Mouse (Mus musculus) B cell, adult 2 months (primary cell): Measurements from ENCODE around the gene Fam76a.
"Not testable (repeated sequence)": the region's sequence is repeated elsewhere in the genome, so short reads cannot be mapped to it uniquely, and the experiment has no call there.

Experiments used
- DNase-seq, 2 experiments: peaks; one replicate each; pipeline ENCODE4 v3.0.0; 2022

Fam76a gene

DNA sequence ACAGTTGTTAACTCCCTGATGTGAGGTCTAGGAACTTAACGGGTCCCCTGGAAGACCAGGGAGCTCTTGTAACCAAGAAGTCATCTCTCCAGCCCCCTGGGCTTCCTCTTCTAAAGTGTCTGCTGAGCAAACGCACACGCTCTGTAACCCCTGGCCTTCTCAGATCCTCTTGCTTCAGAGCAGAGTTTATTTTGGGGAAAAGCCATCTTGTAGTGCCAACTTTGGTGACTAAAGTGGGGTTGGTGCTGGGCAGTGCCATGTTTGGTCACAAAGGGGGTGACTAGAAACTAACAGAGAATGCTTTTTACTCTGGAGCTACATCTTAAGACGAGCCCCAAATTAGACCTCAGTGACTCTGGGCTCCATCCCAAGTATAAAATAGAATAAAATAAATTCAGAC, 22.4 kb upstream of the Fam76a start:
- no peak for DNase-seq

DNA sequence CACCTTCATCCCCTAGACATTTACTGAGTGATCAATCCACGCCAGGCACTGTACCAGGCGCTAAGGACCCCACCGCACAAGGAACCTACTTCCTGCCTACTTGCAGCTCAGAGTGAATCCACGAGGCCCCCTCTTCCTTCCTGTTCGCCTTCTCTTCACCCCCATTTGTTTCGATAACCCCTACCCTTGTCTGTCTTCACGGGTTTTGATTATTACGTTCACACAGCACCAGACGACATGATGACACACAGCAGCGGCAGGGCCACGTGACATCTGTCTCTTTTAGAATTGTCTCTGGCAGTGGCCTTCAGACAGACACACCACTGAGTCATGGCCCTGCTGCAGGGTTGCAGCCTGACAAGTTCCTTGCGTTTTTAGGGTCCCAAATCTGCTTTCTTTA, 21.7 kb upstream of the Fam76a start:
- no peak for DNase-seq

DNA sequence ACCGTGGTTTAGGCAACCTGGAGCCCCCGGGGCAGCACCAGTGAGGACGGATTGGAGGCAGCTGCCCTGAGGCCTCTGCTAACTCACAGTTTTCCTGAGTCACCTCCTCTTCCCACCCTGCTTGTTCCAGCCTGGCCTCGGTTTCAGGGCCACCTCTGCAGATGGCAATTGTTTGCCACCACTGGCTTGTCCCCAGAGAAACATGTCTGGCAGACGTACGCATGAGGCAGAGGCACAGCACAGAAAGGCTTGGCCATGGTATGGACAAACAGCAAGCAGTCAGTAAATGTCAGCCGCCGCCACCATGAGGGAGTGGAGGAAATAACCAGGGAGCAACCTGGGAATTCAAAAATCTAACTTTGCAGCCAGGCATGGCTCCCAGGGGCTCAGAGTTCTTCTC, 20.7 kb upstream of the Fam76a start:
- no peak for DNase-seq

DNA sequence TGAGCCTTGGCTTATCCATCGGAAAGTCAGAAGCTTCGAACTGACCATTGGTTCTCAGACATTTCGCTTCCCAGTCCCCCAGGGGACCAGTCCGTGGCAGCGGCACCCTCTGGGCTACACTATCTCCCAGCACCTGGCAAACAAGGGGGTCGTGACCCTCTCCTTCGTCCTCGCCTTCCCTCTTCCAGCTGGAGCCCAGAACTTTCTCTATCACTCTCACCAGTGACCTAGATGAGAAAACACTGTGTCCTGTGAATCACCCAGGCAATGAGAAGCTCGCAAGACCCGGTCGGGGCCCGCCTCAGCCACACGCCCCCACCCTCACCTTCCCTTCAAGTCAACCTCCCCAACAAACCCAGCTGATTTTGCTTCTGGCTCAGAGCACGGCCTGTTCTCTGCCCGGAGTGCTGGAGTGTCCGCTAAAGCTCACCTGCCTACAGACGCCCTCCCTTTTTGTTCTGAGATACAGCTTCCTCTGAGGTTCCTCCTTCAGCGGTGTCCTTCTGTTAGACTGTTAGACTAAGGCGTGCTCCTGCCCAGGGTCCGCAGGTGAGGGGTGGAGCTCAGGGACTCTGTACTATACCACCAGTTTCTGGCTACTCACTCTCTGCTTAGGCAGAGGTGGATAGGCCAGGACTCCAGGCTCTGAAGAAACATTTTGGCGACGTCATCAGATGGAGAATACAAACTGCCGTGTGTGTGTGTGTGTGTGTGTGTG, 18.8 kb upstream of the Fam76a start:
- DNase-seq, result no peak

DNA sequence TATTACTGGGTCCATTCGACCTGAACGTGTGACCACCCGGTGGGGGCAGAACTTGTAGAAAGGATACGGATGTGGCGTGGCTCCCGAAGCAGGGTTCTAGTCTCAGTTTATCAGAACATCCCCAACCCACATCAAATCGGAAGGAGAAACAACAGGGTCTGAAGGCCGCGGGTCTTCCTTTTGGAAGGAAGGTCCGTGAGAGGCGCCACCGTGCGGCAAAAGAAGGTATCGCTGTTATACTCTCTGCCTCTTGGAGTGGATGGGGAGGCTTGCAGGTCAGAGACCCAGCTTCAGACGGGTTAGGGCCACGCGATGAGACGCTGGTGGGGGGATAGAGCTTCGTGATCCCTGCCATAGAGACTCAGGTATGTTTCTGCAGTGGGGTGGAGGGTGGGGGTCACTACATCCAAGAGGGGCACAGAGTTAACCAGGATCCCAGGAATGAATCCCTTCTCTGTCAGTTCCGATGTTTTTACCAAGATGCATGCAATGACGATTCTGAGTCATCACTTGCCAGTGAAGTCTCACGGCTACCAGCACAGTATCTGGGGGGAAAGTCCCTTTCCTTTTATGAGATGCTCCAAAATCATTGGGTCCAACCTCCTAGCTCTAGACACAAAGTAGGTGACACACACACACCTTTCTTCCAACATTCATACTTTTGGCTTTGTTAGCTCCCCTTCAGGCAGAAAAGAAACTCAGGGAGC, 17.2 kb upstream of the Fam76a start:
- DNase-seq, result peak; percentile 82 to 85

DNA sequence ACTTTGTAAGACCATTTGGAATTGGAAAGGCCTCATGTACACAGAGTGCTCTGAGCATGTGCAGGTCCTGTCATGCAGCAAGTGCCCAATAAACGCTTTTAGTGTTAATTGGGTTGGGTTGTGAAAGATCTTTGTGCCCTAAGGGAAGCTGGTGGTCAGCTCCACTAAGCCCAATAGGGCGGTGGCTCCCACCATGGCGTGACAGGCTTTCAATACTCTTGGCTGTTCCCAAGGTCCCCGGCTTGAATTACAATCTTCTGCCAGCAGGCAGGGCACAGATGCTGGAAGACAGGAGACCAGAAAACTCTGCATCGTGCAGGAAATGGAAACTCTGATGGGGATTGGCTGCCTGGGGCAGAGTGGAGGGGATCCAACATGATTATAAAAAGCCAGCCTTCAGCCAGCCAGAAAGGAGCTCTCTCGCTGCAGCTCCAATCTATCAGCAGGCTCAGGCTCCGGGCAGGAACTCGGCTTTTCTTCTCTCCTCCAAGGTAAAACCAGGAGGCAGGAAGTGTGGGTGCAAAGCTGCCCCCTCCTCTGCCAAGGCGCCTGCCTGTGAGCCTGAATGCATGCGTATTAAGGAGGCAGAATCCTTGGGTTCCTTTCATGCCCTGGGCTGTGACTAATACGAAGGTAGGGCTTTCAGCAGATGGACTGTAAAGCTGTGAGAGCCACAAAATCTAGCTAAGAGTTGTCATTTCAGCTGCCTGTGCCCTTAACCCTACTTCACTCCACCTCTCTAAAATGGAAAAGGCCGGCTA, 16.0 kb upstream of the Fam76a start:
- DNase-seq, result no peak

DNA sequence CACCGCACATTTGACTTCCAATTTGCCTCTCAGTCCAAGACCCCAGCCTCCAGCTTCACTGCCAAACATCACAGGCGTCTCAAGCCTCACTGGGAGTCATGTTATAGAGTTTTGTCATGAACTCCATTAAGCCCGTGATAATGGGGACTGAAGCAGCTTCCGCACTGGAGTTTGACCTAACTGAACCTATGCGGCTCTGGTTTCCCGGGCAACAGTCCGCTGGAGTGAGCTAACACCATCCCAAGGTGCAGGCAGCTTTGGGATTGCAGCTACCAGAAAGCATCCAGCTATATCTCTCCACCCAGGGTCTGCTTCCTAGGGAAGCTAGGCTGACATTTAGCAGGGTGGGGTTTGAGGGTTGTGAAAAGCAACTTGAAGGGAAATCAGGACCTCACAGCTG, 12.3 kb upstream of the Fam76a start:
- DNase-seq, result no peak

DNA sequence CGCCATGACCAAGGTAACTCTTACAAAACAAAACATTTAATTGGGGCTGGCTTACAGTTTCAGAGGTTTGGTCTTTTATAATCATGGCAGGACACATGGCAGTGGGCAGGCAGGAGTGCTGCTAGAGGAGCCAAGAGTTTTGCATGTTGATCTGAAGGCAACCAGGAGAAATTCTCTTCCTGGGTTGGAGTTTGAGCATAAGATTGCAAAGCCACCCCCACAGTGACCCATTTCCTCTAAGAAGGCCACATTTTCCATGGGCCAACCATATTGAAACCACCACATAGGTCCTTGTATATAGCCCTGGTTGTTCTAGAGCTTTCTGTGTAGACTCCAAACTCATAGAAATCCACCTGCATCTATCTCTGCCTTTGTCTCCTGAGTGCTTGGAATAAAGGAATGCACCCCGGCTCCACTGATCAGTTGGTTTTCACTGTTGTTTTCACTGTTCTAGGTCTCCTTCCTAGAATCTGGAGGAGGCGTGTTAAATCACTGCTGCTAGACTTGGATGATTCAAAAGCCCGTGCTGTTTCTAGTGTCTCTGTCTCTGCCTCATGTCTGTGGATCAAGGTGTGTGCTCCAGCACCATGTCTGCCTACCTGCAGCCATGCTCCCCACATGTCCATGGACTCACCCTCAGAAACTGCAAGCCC, 10.5 kb upstream of the Fam76a start:
- no peak for DNase-seq

DNA sequence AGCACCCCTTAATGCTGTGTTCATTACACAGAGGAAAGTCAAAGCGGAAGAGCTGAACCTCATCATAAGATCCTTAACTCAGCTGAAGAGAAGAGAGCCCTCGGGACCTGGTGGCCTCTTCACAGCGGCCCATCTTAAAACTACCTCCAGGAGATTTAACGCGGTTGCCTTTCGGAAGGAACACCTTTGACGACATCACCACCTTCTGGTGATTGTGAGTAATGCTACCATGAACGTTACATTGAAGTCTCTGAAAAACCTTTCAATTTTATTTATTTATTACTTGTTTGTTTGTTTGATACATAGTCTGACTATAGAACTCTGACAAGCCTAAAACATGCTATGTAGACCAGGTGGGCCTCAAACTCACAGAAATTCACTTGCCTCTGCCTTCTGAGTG, 8.4 kb upstream of the Fam76a start:
- peak; percentile 75 to 78 for DNase-seq

DNA sequence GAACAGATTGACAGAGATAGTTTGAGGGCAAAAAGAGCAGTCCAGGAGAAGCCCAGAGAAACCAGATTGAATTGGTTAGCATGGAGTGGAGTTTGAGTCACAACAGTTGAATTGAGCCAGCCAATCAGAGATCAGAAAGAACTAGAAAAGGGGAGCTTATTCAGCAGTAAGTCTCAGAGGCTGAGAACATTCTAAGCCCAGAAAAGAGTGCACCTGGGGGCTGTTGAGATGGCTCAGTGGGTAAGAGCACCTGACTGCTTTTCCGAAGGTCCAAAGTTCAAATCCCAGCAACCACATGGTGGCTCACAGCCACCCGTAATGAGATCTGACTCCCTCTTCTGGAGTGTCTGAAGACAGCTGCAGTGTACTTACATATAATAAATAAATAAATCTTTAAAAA, 4.2 kb upstream of the Fam76a start:
- DNase-seq, result not testable (repeated sequence)

DNA sequence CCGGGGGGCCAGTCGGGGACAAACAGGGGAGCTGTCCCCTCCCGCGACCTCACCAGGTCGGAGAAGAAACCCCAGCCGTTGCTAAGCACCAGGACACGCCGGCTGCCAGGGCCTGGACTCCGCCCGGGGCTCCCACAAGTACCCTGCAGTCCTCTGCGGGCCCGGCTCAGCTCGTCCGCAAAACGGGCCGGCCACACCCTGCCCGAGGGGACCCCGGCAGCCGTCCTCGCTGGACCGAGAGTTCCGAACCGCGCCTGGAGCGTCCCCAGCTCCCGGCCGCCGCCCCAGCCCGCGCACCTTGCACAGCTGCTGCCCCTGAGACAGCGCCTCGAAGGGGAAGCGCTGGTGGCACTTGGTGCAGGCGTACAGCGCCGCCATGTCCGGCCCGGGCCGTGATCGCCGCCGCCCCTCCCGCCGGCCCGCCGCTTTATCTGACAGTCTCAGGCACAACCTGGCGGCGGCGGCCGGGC, 262 bp downstream of the Fam76a start:
- no peak for DNase-seq

DNA sequence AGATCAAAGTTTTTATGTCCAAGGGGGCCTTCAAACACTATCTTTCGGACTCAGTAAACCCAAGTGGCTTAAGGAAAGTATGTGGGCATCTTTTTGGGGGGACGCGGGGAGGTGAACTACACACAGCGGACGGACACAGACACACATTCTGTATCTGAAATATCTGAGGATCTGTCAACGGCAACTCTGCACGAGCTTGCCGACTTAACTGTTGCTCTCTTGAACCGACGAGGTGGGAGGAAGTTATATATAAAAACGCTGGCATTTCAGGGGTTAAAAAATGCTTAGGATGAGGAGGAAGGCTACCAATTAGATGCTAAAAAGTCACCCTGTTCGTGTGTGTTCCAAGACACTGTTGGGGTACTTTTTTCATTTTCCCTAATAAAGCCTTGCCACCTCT, 870 bp downstream of the Fam76a start:
- DNase-seq, result no peak

DNA sequence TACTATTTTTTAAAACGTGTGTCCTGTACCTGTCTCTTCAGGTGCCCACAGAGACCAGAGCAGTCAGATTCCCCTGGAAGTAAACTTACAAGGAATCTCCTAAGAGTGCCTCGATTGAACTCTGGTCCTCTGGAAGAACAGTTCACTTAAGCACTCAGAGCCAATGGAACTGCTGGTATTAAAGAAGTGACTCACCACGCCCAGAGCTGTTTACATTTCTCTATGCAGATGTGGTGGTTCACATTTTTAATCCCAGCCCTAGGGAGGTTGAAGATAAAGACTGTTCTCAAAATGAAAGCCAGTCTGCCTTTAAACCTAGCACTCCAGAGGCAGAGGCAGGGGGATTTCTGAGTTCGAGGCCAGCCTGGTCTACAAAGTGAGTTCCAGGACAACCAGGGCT, 2.2 kb downstream of the Fam76a start:
- DNase-seq, result no peak

DNA sequence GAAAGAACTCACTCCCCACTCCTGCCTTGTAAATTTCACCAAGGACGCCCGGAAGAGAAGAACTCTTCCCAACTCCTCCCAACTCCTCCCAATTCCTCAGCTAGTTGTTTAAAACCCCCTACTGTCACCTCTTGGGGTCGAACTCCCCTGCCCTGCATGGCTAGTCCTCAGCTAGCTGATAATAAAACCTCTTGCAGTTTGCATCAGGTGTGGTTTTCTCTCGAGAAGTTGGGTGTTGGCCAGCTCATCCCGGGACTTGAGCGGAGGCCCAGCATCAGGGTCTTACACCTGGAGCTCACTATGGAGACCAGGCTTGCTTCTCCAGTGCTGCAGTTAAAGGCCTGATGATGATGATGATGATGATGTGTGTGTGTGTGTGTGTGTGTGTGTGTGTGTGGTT, 3.9 kb downstream of the Fam76a start:
- DNase-seq, result not testable (repeated sequence)

DNA sequence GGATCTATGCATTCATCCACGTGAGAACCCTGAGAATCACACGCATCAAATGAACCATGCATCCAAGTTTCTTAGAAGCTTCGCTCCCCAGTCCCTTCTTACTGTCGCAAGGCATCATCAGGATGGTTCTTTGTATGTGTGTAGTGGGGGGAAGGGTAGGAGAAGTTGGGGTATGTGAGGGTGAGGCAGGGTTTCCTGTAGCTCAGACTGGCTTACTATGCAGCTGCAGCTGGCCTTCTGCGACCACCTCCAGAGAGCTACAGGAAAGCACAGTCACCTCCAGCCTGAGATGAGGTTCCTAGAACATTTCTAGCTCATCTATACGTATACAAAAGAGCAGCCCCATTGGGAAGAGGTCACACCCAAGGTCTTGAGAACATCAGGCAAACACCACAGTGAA, 10.2 kb downstream of the Fam76a start:
- DNase-seq, result no peak

DNA sequence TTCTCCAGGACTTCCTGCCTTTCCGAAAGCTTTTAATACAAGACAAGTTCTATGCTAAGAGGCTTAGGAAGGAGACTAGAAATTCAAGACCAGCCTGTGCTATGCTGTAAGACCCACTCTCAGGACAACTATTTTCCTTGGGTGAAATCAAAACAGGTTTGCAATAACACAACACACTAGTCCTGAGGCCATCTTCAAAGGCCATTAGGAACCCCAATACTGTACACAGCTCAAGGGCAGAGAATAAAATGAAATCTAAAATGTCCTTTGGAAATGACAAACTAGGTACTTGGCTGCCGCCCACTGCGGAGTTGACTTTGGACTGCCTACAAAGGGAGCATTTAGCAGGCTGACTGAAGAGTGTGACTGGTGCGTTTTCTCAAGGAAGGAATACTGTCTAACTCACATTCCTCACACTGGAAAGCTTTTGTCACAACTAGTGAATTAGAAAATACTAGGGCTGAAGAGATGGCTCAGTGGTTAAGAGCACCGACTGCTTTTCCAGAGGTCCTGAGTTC, 16.5 kb downstream of the Fam76a start:
- no peak for DNase-seq

DNA sequence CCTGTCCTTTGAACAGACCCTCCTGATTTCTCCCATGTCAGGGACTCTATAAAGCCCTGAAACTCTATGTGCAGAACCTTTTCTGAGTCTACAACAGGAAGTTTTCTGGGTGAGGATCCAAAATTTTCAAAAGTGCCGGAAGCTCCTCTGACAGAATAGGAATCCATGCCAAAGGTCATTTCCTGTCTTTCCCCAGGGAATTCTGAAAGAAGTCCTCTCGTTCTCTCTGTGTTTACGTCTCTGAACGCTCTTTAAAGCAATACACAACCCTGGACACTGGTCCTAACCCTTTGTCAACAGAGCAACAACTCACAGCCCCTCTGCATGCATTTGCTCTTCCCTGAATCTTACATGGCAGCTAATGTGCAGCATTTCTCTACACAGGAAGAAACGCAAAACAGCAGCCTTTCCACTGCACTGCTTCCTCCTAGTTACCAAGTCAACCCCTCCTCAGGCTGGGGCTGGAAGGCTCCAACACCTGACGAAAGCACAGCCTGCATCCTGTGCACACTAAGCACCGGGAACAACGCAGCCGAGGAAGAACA, 17.5 kb downstream of the Fam76a start:
- DNase-seq, result no peak

DNA sequence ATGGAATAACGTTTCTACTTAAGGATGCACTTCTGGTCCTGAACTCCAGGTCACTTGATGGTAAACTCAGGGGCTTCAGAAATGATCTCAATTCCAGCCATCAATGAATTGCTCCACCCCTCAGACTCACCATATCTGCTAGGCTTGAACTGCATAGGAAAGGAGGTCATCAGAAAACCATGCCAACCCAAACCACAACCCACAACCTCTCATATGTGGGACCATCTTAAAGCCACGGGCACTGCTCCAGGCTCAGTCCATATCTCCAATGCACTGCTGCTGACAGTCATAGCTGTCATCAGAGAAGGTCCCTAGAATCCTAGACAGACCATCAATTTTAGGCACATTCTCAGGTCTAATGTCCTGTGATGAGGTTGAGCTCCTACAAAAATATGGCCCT, 18.3 kb downstream of the Fam76a start:
- DNase-seq, result no peak

DNA sequence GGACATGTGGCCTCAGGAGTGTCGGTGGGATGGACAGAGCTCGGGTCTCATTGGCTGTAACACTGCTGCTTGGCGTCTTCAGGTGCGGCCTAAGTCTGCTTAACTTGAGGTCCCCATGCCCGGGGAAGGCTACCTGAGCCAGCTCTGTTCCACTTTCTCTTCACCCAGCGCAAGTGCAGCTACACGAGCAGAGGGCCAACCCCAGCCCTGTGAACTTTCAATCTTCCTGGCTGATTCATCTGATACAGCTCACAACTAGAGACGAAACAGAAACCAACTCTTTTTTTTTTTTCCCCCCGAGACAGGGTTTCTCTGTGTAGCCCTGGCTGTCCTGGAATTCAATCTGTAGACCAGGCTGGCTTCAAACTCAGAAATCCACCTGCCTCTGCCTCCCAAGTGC, 24.2 kb downstream of the Fam76a start:
- no peak for DNase-seq

DNA sequence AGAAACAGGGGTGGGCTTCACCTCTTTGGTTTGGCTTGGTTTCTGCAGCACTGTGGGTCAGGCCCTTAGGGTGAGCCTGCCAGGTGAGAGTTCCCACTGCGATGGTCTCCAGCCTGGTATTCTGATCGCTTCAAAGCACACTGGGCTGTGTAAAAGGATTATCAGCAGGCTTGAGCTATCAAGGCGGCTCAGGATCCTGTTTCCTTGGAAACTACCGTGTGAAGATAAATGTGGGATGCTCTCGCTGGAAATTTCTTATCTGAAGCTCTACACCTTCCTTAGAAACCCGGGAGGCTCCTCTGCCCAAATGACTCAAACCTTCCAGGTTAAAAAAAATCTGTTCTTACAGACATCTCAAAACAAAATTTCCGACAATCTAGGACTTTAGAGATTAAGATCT, 28.0 kb downstream of the Fam76a start:
- no peak for DNase-seq

DNA sequence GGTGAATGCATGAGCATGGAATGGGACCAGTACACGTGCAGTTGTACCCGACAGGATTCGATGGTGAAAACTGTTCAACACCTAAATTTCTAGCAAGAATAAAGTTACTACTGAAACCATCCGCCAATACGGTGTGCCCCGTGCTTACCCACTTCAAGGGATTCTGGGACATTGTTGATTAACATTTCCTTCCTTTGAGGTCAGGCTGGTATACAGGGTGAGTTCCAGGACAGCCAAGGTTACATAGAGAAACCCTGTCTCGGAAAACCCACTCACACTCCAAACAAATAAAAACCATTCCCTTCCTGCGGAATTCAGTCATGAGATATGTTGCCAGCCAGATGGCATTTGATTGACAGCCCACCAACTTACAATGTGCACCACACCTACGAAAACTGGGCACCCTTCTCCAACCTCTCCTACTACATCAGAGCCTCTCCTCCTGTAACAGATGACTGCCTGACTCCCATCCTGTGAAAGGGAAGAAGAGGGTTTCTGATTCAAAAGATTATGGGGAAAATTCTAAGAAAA, 37.4 kb downstream of the Fam76a start:
- no peak for DNase-seq

DNA sequence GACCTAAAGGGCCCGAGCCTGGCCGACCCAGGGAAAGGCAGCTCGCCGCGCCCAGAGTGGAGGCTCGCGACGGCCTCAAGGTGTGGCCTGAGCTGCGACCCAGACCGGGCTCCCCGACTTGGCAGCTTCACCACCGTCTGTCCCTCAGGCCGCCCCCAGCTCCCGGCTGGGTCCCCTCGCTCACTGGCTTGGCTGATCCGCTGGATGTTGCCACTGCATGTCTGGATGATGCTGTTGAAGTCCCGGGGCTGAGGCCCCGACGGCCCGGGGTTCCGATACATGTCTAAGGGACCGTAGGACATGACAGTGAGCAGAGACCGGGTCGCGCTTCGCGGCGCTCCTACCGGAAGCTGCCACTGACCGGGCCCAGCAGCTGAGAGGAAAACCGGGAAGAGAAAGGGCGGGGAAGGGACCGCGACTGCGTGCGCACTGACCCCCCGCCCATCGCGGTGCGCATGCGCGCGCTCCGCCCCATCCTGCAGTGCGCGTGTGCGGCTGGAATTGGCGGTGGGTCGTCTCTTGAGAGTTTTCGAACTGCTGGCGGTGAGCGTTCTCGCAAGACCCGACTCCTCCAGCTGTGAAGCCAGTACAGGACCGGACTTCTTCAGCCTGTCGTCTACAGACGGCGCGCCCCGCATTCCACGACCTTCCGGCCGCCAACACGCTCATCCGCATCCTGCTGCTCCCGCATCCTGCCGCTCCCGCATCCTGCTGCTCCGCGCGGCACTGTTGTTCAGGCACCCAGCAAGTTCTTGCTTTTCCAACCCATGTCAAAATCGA, 38.1 kb downstream of the Fam76a start, which contains the start of gene Stx12:
TSS of gene Stx12 (minus strand) at position 446 of the 780 bp plus-strand sequence.
- peak; percentile 81 to 85 for DNase-seq
